In the genomic region with DNA sequence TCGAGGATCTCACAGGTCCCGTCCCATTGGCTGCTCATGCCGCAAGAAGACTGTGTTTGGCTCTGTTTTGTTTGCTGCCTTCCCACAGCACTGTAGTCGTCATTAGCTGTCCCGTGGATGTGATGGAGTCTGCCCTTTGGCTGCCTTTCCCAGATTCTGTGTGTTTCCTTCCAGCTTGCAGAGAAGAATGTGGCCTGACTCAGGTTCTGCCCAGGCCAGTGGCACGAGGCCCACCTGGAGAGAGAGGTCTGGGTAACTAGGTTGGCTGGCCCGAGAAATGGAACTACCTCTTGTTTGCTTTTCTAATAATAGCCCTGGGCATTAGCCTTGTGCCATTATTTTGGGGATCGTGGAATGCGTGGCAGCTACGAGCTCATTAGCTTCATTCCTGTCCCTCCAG, we compare ENCODE assay signal across 8 mouse cellular contexts. TPM values are rescaled to one million over a fixed set of nuclear protein-coding genes. Genes with fewer than 3 reads are reported as not detected.
DNase-seq lines count a peak whose midpoint lies in the region; ATAC-seq and TF ChIP-seq lines count a peak whose summit lies in the region.

No protein-coding gene starts in this region.

- no peak for ATAC-seq in kidney, embryonic 15.5 days (replicated peaks; ENCODE audit: low FRiP score)
- ATAC-seq in heart, embryonic 14.5 days (ENCODE audit: insufficient number of reproducible peaks, insufficient read depth, low FRiP score, low read depth): no peak
- no peak for ATAC-seq in intestine, embryonic 15.5 days
- no peak for ATAC-seq in CD4-positive, CD25-positive, alpha-beta regulatory T cell, adult 4 months

- no peaks in the 10 kb centered on the region for H3K9me3 ChIP-seq in kidney, embryonic 15.5 days (replicated peaks)
- H3K9me3 ChIP-seq in heart, embryonic 14.5 days (ENCODE audit: control insufficient read depth, low read length): no peaks in the 10 kb centered on the region
- no peaks in the 10 kb centered on the region for H3K9me3 ChIP-seq in intestine, embryonic 15.5 days

- no peak overlapping the region for H3K4me2 ChIP-seq in kidney, embryonic 15.5 days
- H3K4me2 ChIP-seq in heart, embryonic 14.5 days (ENCODE audit: low read length): peak overlapping the region; percentile 38
- no peak overlapping the region for H3K4me2 ChIP-seq in intestine, embryonic 15.5 days (replicated peaks)

- no peak overlapping the region for H3K4me3 ChIP-seq in kidney, adult 2 months (ENCODE audit: insufficient read depth, low read depth, low read length)
- no peak overlapping the region for H3K4me3 ChIP-seq in kidney, embryonic 15.5 days (replicated peaks)
- H3K4me3 ChIP-seq in heart, embryonic 14.5 days (ENCODE audit: control insufficient read depth in 1 of 2, insufficient read depth in 1 of 2, low read depth in 1 of 2, low read length in 2 of 2): no peak overlapping the region
- no peak overlapping the region for H3K4me3 ChIP-seq in intestine, embryonic 15.5 days (replicated peaks)

- peaks cover 35% of the 10 kb centered on the region for H3K4me1 ChIP-seq in kidney, adult 2 months (ENCODE audit: control insufficient read depth, insufficient read depth, low read length)
- H3K4me1 ChIP-seq in kidney, embryonic 15.5 days: peaks cover 60% of the 10 kb centered on the region
- peaks cover 41 to 56% of the 10 kb centered on the region in 2 experiments for H3K4me1 ChIP-seq in heart, embryonic 14.5 days (ENCODE audit: control insufficient read depth in 2 of 2, insufficient read depth in 2 of 2, low read length in 2 of 2)
- peaks cover 34% of the 10 kb centered on the region for H3K4me1 ChIP-seq in intestine, embryonic 15.5 days (replicated peaks)

- H3K36me3 ChIP-seq in kidney, adult 2 months (ENCODE audit: control insufficient read depth, insufficient read depth, low read length): no peaks in the 10 kb centered on the region
- peaks cover 15% of the 10 kb centered on the region for H3K36me3 ChIP-seq in kidney, embryonic 15.5 days
- peaks cover 9% of the 10 kb centered on the region for H3K36me3 ChIP-seq in heart, embryonic 14.5 days (ENCODE audit: control insufficient read depth, insufficient read depth, low read length)
- no peaks in the 10 kb centered on the region for H3K36me3 ChIP-seq in intestine, embryonic 15.5 days

- WGBS in kidney, adult 2 months: 41% methylated on average over 10 of the region's 10 CpGs
- 69% methylated on average over 10 of the region's 10 CpGs for WGBS in kidney, embryonic 15.5 days
- 36% methylated on average over 10 of the region's 10 CpGs for WGBS in heart, embryonic 14.5 days
- WGBS in intestine, embryonic 15.5 days: 67% methylated on average over 10 of the region's 10 CpGs

- H3K27me3 ChIP-seq in kidney, adult 2 months (replicated peaks; ENCODE audit: control insufficient read depth, insufficient read depth, low read length): no peaks in the 10 kb centered on the region
- H3K27me3 ChIP-seq in kidney, embryonic 15.5 days: no peaks in the 10 kb centered on the region
- no peaks in the 10 kb centered on the region for H3K27me3 ChIP-seq in heart, embryonic 14.5 days (ENCODE audit: control insufficient read depth, insufficient read depth, low read length)
- no peaks in the 10 kb centered on the region for H3K27me3 ChIP-seq in intestine, embryonic 15.5 days (replicated peaks)

- no peak for TF ChIP-seq POLR2A in kidney, adult 2 months (IDR thresholded peaks at IDR 0.05; ENCODE audit: low read depth, low read length)

- no peak overlapping the region for H3K9ac ChIP-seq in kidney, embryonic 15.5 days
- peak overlapping the region; percentile 46; the same call in 1 of the 2 replicates for H3K9ac ChIP-seq in heart, embryonic 14.5 days (ENCODE audit: low read length)
- no peak overlapping the region for H3K9ac ChIP-seq in intestine, embryonic 15.5 days

- H3K27ac ChIP-seq in kidney, adult 2 months (ENCODE audit: insufficient read depth, low read depth, low read length): 0 out of 2 replicates have a peak overlapping the region, but pooled peaks have one; percentile 13
- no peak overlapping the region for H3K27ac ChIP-seq in kidney, embryonic 15.5 days
- peak overlapping the region; percentile 70 to 79 for H3K27ac ChIP-seq in heart, embryonic 14.5 days (replicated peaks in 1 of 2; ENCODE audit: control insufficient read depth in 1 of 2, insufficient read depth in 1 of 2, low read depth in 2 of 2, low read length in 2 of 2)
- H3K27ac ChIP-seq in intestine, embryonic 15.5 days: no peak overlapping the region

- peak; percentile 62 for DNase-seq in kidney, adult 2 months
- DNase-seq in cerebellum, postnatal 25 days: peak; percentile 55 to 68
- peak; percentile 45 for DNase-seq in lung, postnatal 25 days (ENCODE audit: low spot score)
- no peak for DNase-seq in thymus, postnatal 25 days

- TF ChIP-seq CTCF in kidney, adult 2 months (conservative IDR thresholded peaks at IDR 0.05; ENCODE audit: insufficient read depth, insufficient read length, low read depth, low read length): no peak

RNA-seq across cellular contexts. Expression of gene Foxj2, which starts 4.4 kb away (rescaled TPM):
- polyA plus RNA-seq in kidney, adult 2 months (2012; rRNA removed): 9.7 and 12.7 TPM in 2 replicates
- polyA plus RNA-seq in kidney, embryonic 15.5 days (2015; fragmentation: Nextera tagmentation; extraction: Ambion mirVana): 6.0 and 6.3 TPM in 2 replicates
- polyA plus RNA-seq in heart, embryonic 14.5 days (2014; fragmentation: Nextera tagmentation; extraction: Ambion mirVana): 7.8 and 7.9 TPM in 2 replicates
- 3.9 and 4.5 TPM in 2 replicates for polyA plus RNA-seq in intestine, embryonic 15.5 days (2015; fragmentation: Nextera tagmentation; extraction: Ambion mirVana)
- 1 to 10 TPM; 8.5 to 9.2 TPM for polyA plus RNA-seq in CD4-positive, CD25-positive, alpha-beta regulatory T cell, adult 4 months (2017; shearing (Covaris generic))

RNA-seq across cellular contexts. Expression of gene Slc2a3, which starts 22.6 kb away (rescaled TPM):
- polyA plus RNA-seq in kidney, adult 2 months (2012; rRNA removed): 1.3 and 2.7 TPM in 2 replicates
- 7.8 and 10.4 TPM in 2 replicates for polyA plus RNA-seq in kidney, embryonic 15.5 days (2015; fragmentation: Nextera tagmentation; extraction: Ambion mirVana)
- polyA plus RNA-seq in heart, embryonic 14.5 days (2014; fragmentation: Nextera tagmentation; extraction: Ambion mirVana): 10.3 and 10.7 TPM in 2 replicates
- 11.3 and 13.4 TPM in 2 replicates for polyA plus RNA-seq in intestine, embryonic 15.5 days (2015; fragmentation: Nextera tagmentation; extraction: Ambion mirVana)
- 100 to 1,000 TPM; 103 to 138 TPM for polyA plus RNA-seq in CD4-positive, CD25-positive, alpha-beta regulatory T cell, adult 4 months (2017; shearing (Covaris generic))

RNA-seq across cellular contexts. Expression of gene C3ar1, which starts 31.9 kb away (rescaled TPM):
- polyA plus RNA-seq in kidney, adult 2 months (2012; rRNA removed): 1.6 and 2.1 TPM in 2 replicates
- polyA plus RNA-seq in kidney, embryonic 15.5 days (2015; fragmentation: Nextera tagmentation; extraction: Ambion mirVana): 1.9 and 2.1 TPM in 2 replicates
- 3.1 and 4.2 TPM in 2 replicates for polyA plus RNA-seq in heart, embryonic 14.5 days (2014; fragmentation: Nextera tagmentation; extraction: Ambion mirVana)
- polyA plus RNA-seq in intestine, embryonic 15.5 days (2015; fragmentation: Nextera tagmentation; extraction: Ambion mirVana): 2.5 TPM in 2 replicates
- polyA plus RNA-seq in CD4-positive, CD25-positive, alpha-beta regulatory T cell, adult 4 months (2017; shearing (Covaris generic)): under 1 TPM; 0.18 to 0.27 TPM

RNA-seq across cellular contexts. Expression of gene Necap1, which starts 50.2 kb away (rescaled TPM):
- 20.5 and 25.0 TPM in 2 replicates for polyA plus RNA-seq in kidney, adult 2 months (2012; rRNA removed)
- polyA plus RNA-seq in kidney, embryonic 15.5 days (2015; fragmentation: Nextera tagmentation; extraction: Ambion mirVana): 53.1 and 55.9 TPM in 2 replicates
- 54.8 and 55.0 TPM in 2 replicates for polyA plus RNA-seq in heart, embryonic 14.5 days (2014; fragmentation: Nextera tagmentation; extraction: Ambion mirVana)
- 56.3 and 59.8 TPM in 2 replicates for polyA plus RNA-seq in intestine, embryonic 15.5 days (2015; fragmentation: Nextera tagmentation; extraction: Ambion mirVana)
- polyA plus RNA-seq in CD4-positive, CD25-positive, alpha-beta regulatory T cell, adult 4 months (2017; shearing (Covaris generic)): 10 to 100 TPM; 63.7 to 80.3 TPM

Comparison
In these comparisons a context has a peak if more than half of its experiments do, and no peak if none do; other contexts are left out.
1. H3K27ac ChIP-seq: peak in kidney, adult 2 months (single experiment) and heart, embryonic 14.5 days (2 of 2); none in kidney, embryonic 15.5 days (single experiment) and intestine, embryonic 15.5 days (single experiment).